Mouse (Mus musculus) urinary bladder, postnatal 0 days (tissue): ENCODE measurements around the gene Atp6v0a1. TPM values are rescaled to one million over a fixed set of nuclear protein-coding genes. Genes with fewer than 3 reads are reported as not detected.

Source experiments
- microRNA-seq: library from miRNA; unstranded; fragments of <30 nt; microRNA quantifications from one replicate; pipeline ENCODE4, GENCODE M21; 2016
- polyA plus RNA-seq: library from polyadenylated mRNA; unstranded; fragments of >200 nt; fragmentation: Nextera tagmentation; extraction: Ambion mirVana; gene quantifications from 2 replicates; pipeline ENCODE4 v1.2.1, GENCODE M21; 2015

The Atp6v0a1 gene
- polyA plus RNA-seq: 51.3 and 56.7 TPM in 2 replicates

GRCm38 (mm10) chr11:101009046-101009887 lies at the start of gene Atp6v0a1:
Gene Atp6v0a1, plus strand, starts transcription at chr11:101009452.

GRCm38 (mm10) chr11:100970557-100970937 lies 38.7 kb upstream of the Atp6v0a1 start, which contains the start of gene Cavin1:
Gene Cavin1, minus strand, starts transcription at chr11:100970887.

GRCm38 (mm10) chr11:101069391-101070188 lies 60.3 kb downstream of the Atp6v0a1 start, which contains the start of gene Naglu:
Gene Naglu, plus strand, starts transcription at chr11:101070012.

GRCm38 (mm10) chr11:101078121-101078520 lies 68.9 kb downstream of the Atp6v0a1 start, which contains the start of gene Hsd17b1:
Gene Hsd17b1, plus strand, starts transcription at chr11:101078411.

GRCm38 (mm10) chr11:101082208-101083082 lies 73.2 kb downstream of the Atp6v0a1 start, which contains the start of gene Coasy:
Gene Coasy, plus strand, starts transcription at chr11:101082565.

GRCm38 (mm10) chr11:101086756-101087681 lies 77.8 kb downstream of the Atp6v0a1 start, which contains the start of gene Mlx:
Gene Mlx, plus strand, starts transcription at chr11:101087277.

GRCm38 (mm10) chr11:101095314-101096024 lies 86.2 kb downstream of the Atp6v0a1 start, which contains the start of gene Psmc3ip:
Gene Psmc3ip, minus strand, starts transcription at chr11:101095436.

Small RNA genes lying within 50 kb of the gene (microRNA-seq; reads per million reads assigned to microRNA genes)
- gene Mir6928: 0.93 reads per million

Other genes with a start within 250 kb of the Atp6v0a1 start
- gene Kcnh4, start 249.5 kb upstream of the Atp6v0a1 start, polyA plus RNA-seq: not detected in 2 replicates
- not detected in 2 replicates for gene Hcrt, start 246.5 kb upstream of the Atp6v0a1 start, polyA plus RNA-seq
- gene Ghdc, start 238.5 kb upstream of the Atp6v0a1 start, polyA plus RNA-seq: 7.1 and 8.0 TPM in 2 replicates
- gene Stat5b, start 158.7 kb upstream of the Atp6v0a1 start, polyA plus RNA-seq: 12.8 and 15.7 TPM in 2 replicates
- 3.7 and 4.5 TPM in 2 replicates for gene Stat5a, start 150.1 kb upstream of the Atp6v0a1 start, polyA plus RNA-seq
- gene Stat3, start 69.9 kb upstream of the Atp6v0a1 start, polyA plus RNA-seq: 90.7 and 115 TPM in 2 replicates
- gene Cavin1, start 38.6 kb upstream of the Atp6v0a1 start, polyA plus RNA-seq: 779 and 981 TPM in 2 replicates
- gene Naglu, start 60.6 kb downstream of the Atp6v0a1 start, polyA plus RNA-seq: 16.3 and 19.0 TPM in 2 replicates
- 0.16 TPM in 1 of 2 replicates, not detected in the other for gene Hsd17b1, start 69.0 kb downstream of the Atp6v0a1 start, polyA plus RNA-seq
- gene Coasy, start 73.1 kb downstream of the Atp6v0a1 start, polyA plus RNA-seq: 18.1 and 18.4 TPM in 2 replicates
- 21.3 and 26.0 TPM in 2 replicates for gene Mlx, start 77.8 kb downstream of the Atp6v0a1 start, polyA plus RNA-seq
- 9.1 and 9.5 TPM in 2 replicates for gene Psmc3ip, start 86.0 kb downstream of the Atp6v0a1 start, polyA plus RNA-seq
- 16.2 TPM in 2 replicates for gene Retreg3, start 110.4 kb downstream of the Atp6v0a1 start, polyA plus RNA-seq
- 29.7 and 31.9 TPM in 2 replicates for gene Tubg1, start 110.5 kb downstream of the Atp6v0a1 start, polyA plus RNA-seq
- 3.0 and 3.1 TPM in 2 replicates for gene Tubg2, start 146.5 kb downstream of the Atp6v0a1 start, polyA plus RNA-seq
- gene Cntnap1, start 161.1 kb downstream of the Atp6v0a1 start, polyA plus RNA-seq: 1.3 TPM in 2 replicates
- 14.0 and 14.4 TPM in 2 replicates for gene Plekhh3, start 161.9 kb downstream of the Atp6v0a1 start, polyA plus RNA-seq
- 0.14 and 0.24 TPM in 2 replicates for gene Ccr10, start 166.0 kb downstream of the Atp6v0a1 start, polyA plus RNA-seq
- gene Ezh1, start 217.0 kb downstream of the Atp6v0a1 start, polyA plus RNA-seq: 10.8 and 11.8 TPM in 2 replicates
- 49.3 and 59.1 TPM in 2 replicates for gene Ramp2, start 236.6 kb downstream of the Atp6v0a1 start, polyA plus RNA-seq
- gene Vps25, start 244.3 kb downstream of the Atp6v0a1 start, polyA plus RNA-seq: 102 and 109 TPM in 2 replicates